Mouse (Mus musculus) hindbrain, embryonic 13.5 days (tissue): ENCODE measurements around the gene Arhgap27. TPM values are rescaled to one million over a fixed set of nuclear protein-coding genes. Genes with fewer than 3 reads are reported as not detected.
A peak's percentile ranks its signal among the peaks of the same experiment; 100 is the strongest.

Experiments
- ATAC-seq: fragments of 200-750 bp; cut with Nextera tagmentation; 2 replicates; pipeline ENCODE4 v1.8.0; 2017; ENCODE audit warnings: moderate TSS enrichment; ENCODE audit not compliant: low FRiP score
- H3K27ac ChIP-seq: fragments of 300-500 bp; sonication (generic); 2 replicates; pipeline ENCODE4 v1.5.1; 2015; ENCODE audit warnings: inconsistent platforms, mild to moderate bottlenecking, moderate library complexity
- H3K27me3 ChIP-seq: fragments of 300-500 bp; sonication (generic); 2 replicates; pipeline ENCODE4 v1.6.1; 2015; ENCODE audit warnings: mild to moderate bottlenecking, inconsistent platforms
- H3K36me3 ChIP-seq: fragments of 300-500 bp; sonication (generic); 2 replicates; pipeline ENCODE4 v1.6.1; 2015; ENCODE audit warnings: mild to moderate bottlenecking, inconsistent platforms
- H3K4me1 ChIP-seq: fragments of 300-500 bp; sonication (generic); replicated peaks from 2 replicates; pipeline ENCODE4 v1.6.1; 2015; ENCODE audit warnings: inconsistent platforms
- H3K4me2 ChIP-seq: fragments of 300-500 bp; sonication (generic); 2 replicates; pipeline ENCODE4 v1.6.1; 2015; ENCODE audit warnings: inconsistent platforms, mild to moderate bottlenecking, moderate library complexity
- H3K4me3 ChIP-seq: fragments of 300-500 bp; sonication (generic); 2 replicates; pipeline ENCODE4 v1.5.1; 2015; ENCODE audit warnings: mild to moderate bottlenecking, inconsistent platforms
- H3K9ac ChIP-seq: fragments of 300-500 bp; sonication (generic); 2 replicates; pipeline ENCODE4 v1.6.1; 2015; ENCODE audit warnings: mild to moderate bottlenecking, inconsistent platforms
- H3K9me3 ChIP-seq: fragments of 300-500 bp; sonication (generic); 2 replicates; pipeline ENCODE4 v1.6.1; 2016; ENCODE audit warnings: inconsistent platforms
- WGBS: fragments of 180-500 bp; shearing (Covaris S2); methylation state at CpG from one replicate; pipeline ENCODE4 v1.1.7; 2015; 5-methylcytosine and 5-hydroxymethylcytosine counted together
- polyA plus RNA-seq: library from polyadenylated mRNA; unstranded; fragments of >200 nt; fragmentation: Nextera tagmentation; extraction: Ambion mirVana; gene quantifications from 2 replicates; pipeline ENCODE4 v1.2.1, GENCODE M21; 2015

The Arhgap27 gene
- polyA plus RNA-seq, 1 experiment from 2014 or later: 3.4 TPM

GRCm38 (mm10) chr11:103375772-103376171 lies 12.3 kb upstream of the Arhgap27 start:
- Histone ChIP-seq H3K9ac (no peak overlapping the region), H3K4me1 (peaks cover 12% of the 10 kb centered on the region), H3K27ac (no peak overlapping the region), H3K27me3 (no peaks in the 10 kb centered on the region), H3K4me3 (no peak overlapping the region), H3K36me3 (peaks cover 89% of the 10 kb centered on the region), H3K9me3 (no peaks in the 10 kb centered on the region), H3K4me2 (no peak overlapping the region)
- 82% methylated on average over 5 of the region's 5 CpGs for WGBS
- ATAC-seq: no peak

GRCm38 (mm10) chr11:103375258-103375657 lies 11.8 kb upstream of the Arhgap27 start:
- Histone ChIP-seq H3K36me3 (peaks cover 92% of the 10 kb centered on the region), H3K27ac (no peak overlapping the region), H3K27me3 (no peaks in the 10 kb centered on the region), H3K4me2 (no peak overlapping the region), H3K9ac (no peak overlapping the region), H3K4me1 (peaks cover 12% of the 10 kb centered on the region), H3K9me3 (no peaks in the 10 kb centered on the region), H3K4me3 (no peak overlapping the region)
- ATAC-seq: no peak
- WGBS: 85% methylated on average over 1 of the region's 1 CpGs

- no peaks in the 10 kb centered on the region for H3K9me3 ChIP-seq
- no peaks in the 10 kb centered on the region for H3K27me3 ChIP-seq
- WGBS: 96% methylated on average over 9 of the region's 9 CpGs
- peaks cover 92% of the 10 kb centered on the region for H3K36me3 ChIP-seq
- no peak overlapping the region for H3K9ac ChIP-seq
- H3K4me3 ChIP-seq: no peak overlapping the region
- H3K4me1 ChIP-seq: peaks cover 12% of the 10 kb centered on the region
- no peak overlapping the region for H3K4me2 ChIP-seq
- H3K27ac ChIP-seq: no peak overlapping the region
- ATAC-seq: no peak
These were observed 10.4 kb upstream of the Arhgap27 start for GRCm38 (mm10) chr11:103373922-103374321.

GRCm38 (mm10) chr11:103372561-103372960 lies 9.1 kb upstream of the Arhgap27 start:
- H3K9me3 ChIP-seq: no peaks in the 10 kb centered on the region
- no peak overlapping the region for H3K9ac ChIP-seq
- 91% methylated on average over 4 of the region's 4 CpGs for WGBS
- H3K4me2 ChIP-seq: no peak overlapping the region
- H3K4me1 ChIP-seq: peaks cover 12% of the 10 kb centered on the region
- peaks cover 92% of the 10 kb centered on the region for H3K36me3 ChIP-seq
- H3K27me3 ChIP-seq: no peaks in the 10 kb centered on the region
- no peak overlapping the region for H3K4me3 ChIP-seq
- ATAC-seq: no peak
- peak overlapping the region; percentile 40; the same call in 1 of the 2 replicates for H3K27ac ChIP-seq

GRCm38 (mm10) chr11:103372068-103372467 lies 8.6 kb upstream of the Arhgap27 start:
- Histone ChIP-seq H3K9me3 (no peaks in the 10 kb centered on the region), H3K9ac (no peak overlapping the region), H3K27me3 (no peaks in the 10 kb centered on the region), H3K4me2 (no peak overlapping the region), H3K4me3 (no peak overlapping the region), H3K4me1 (peaks cover 12% of the 10 kb centered on the region), H3K36me3 (peaks cover 92% of the 10 kb centered on the region), H3K27ac (peak overlapping the region; percentile 40)
- WGBS: 60% methylated on average over 3 of the region's 3 CpGs
- no peak for ATAC-seq

GRCm38 (mm10) chr11:103371222-103371539 lies 7.7 kb upstream of the Arhgap27 start:
- Histone ChIP-seq H3K27ac (0 out of 2 replicates have a peak overlapping the region, but pooled peaks have one; percentile 40), H3K4me1 (peaks cover 12% of the 10 kb centered on the region), H3K4me3 (no peak overlapping the region), H3K36me3 (peaks cover 92% of the 10 kb centered on the region), H3K9ac (no peak overlapping the region), H3K4me2 (no peak overlapping the region), H3K27me3 (peaks cover 8% of the 10 kb centered on the region), H3K9me3 (no peaks in the 10 kb centered on the region)
- no peak for ATAC-seq
- 84% methylated on average over 3 of the region's 3 CpGs for WGBS

- H3K4me2 ChIP-seq: no peak overlapping the region
- H3K9me3 ChIP-seq: no peaks in the 10 kb centered on the region
- no peak for ATAC-seq
- H3K4me1 ChIP-seq: peaks cover 12% of the 10 kb centered on the region
- peaks cover 92% of the 10 kb centered on the region for H3K36me3 ChIP-seq
- H3K27ac ChIP-seq: no peak overlapping the region
- 93% methylated on average over 9 of the region's 9 CpGs for WGBS
- H3K9ac ChIP-seq: no peak overlapping the region
- peaks cover 14% of the 10 kb centered on the region for H3K27me3 ChIP-seq
- H3K4me3 ChIP-seq: no peak overlapping the region
These were observed 7.1 kb upstream of the Arhgap27 start for GRCm38 (mm10) chr11:103370397-103371221.

- Histone ChIP-seq H3K27me3 (peaks cover 64% of the 10 kb centered on the region), H3K9ac (no peak overlapping the region; the same call in 1 of the 2 replicates), H3K4me2 (no peak overlapping the region), H3K4me1 (peaks cover 30% of the 10 kb centered on the region), H3K4me3 (no peak overlapping the region), H3K9me3 (no peaks in the 10 kb centered on the region), H3K27ac (no peak overlapping the region), H3K36me3 (peaks cover 55% of the 10 kb centered on the region)
- 96% methylated on average over 4 of the region's 4 CpGs for WGBS
- no peak for ATAC-seq
These were observed 2.0 kb upstream of the Arhgap27 start for GRCm38 (mm10) chr11:103365530-103365929.

- Histone ChIP-seq H3K4me1 (peaks cover 35% of the 10 kb centered on the region), H3K4me2 (no peak overlapping the region), H3K27ac (no peak overlapping the region), H3K36me3 (peaks cover 50% of the 10 kb centered on the region), H3K9ac (no peak overlapping the region), H3K27me3 (peaks cover 69% of the 10 kb centered on the region), H3K4me3 (no peak overlapping the region), H3K9me3 (no peaks in the 10 kb centered on the region)
- WGBS: 82% methylated on average over 3 of the region's 3 CpGs
- ATAC-seq: no peak
These were observed 1.5 kb upstream of the Arhgap27 start for GRCm38 (mm10) chr11:103365022-103365421.

- 54% methylated on average over 5 of the region's 5 CpGs for WGBS
- H3K9ac ChIP-seq: no peak overlapping the region
- no peak overlapping the region for H3K4me3 ChIP-seq
- H3K4me2 ChIP-seq: no peak overlapping the region
- no peak for ATAC-seq
- no peaks in the 10 kb centered on the region for H3K9me3 ChIP-seq
- no peak overlapping the region for H3K27ac ChIP-seq
- peaks cover 43% of the 10 kb centered on the region for H3K36me3 ChIP-seq
- H3K4me1 ChIP-seq: peaks cover 40% of the 10 kb centered on the region
- peaks cover 76% of the 10 kb centered on the region for H3K27me3 ChIP-seq
These were observed 843 bp upstream of the Arhgap27 start for GRCm38 (mm10) chr11:103364335-103364734.

GRCm38 (mm10) chr11:103362521-103363181 lies 841 bp downstream of the Arhgap27 start:
- peak overlapping the region; percentile 35 for H3K4me3 ChIP-seq
- H3K9ac ChIP-seq: peak overlapping the region; percentile 65
- 1% methylated on average over 33 of the region's 33 CpGs for WGBS
- peak overlapping the region; percentile 3; the same call in 1 of the 2 replicates for H3K27ac ChIP-seq
- ATAC-seq: 0 out of 2 replicates have a peak, but pooled peaks have one; percentile 3
- peaks cover 26% of the 10 kb centered on the region for H3K36me3 ChIP-seq
- no peaks in the 10 kb centered on the region for H3K9me3 ChIP-seq
- peaks cover 49% of the 10 kb centered on the region for H3K4me1 ChIP-seq
- H3K27me3 ChIP-seq: peaks cover 93% of the 10 kb centered on the region
- H3K4me2 ChIP-seq: peak overlapping the region; percentile 58

GRCm38 (mm10) chr11:103362054-103362432 lies 1.4 kb downstream of the Arhgap27 start:
- H3K9me3 ChIP-seq: no peaks in the 10 kb centered on the region
- H3K4me2 ChIP-seq: peak overlapping the region; percentile 58
- no peak for ATAC-seq
- H3K27ac ChIP-seq: no peak overlapping the region
- peaks cover 49% of the 10 kb centered on the region for H3K4me1 ChIP-seq
- H3K36me3 ChIP-seq: peaks cover 20% of the 10 kb centered on the region
- peak overlapping the region; percentile 35 for H3K4me3 ChIP-seq
- WGBS: 3% methylated on average over 13 of the region's 13 CpGs
- H3K9ac ChIP-seq: peak overlapping the region; percentile 65; the same call in 1 of the 2 replicates
- H3K27me3 ChIP-seq: peaks cover 99% of the 10 kb centered on the region
